In the genomic region with DNA sequence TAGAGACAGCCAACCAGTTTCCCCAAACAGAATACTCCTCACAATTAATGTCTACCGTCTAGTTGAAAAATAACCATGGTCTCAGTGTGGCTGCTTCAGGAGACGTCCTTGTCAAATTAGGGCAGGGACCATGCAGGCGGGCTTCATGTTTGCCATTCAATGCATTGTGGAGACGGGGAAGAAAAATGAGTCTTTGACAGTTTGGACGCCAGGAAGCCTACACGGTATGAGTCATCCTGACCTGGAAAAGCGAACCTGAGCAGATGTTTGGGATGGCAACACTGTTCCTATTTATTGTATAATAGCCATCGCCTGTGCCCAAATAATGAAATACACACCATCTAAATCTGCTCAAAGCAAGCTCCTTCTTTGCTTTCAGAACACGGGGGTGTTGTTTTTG, we compare ENCODE assay signal across 26 mouse cellular contexts.
DNase-seq lines count a peak whose midpoint lies in the region; ATAC-seq and TF ChIP-seq lines count a peak whose summit lies in the region.
"Had no signal": no experiment of that assay in that cellular context is flagged by ENCODE, and none has a peak within 500 bp of the region (broad histone marks: within the 10 kb centered on the region; RNA-seq: fewer than 3 reads in every experiment).

No protein-coding gene starts in this region.

- no peak overlapping the region for H3K9ac ChIP-seq in forebrain, embryonic 11.5 days (ENCODE audit: low read length)
- no peak overlapping the region for H3K9ac ChIP-seq in forebrain, embryonic 15.5 days (replicated peaks)
- no peak overlapping the region for H3K9ac ChIP-seq in heart, embryonic 11.5 days (ENCODE audit: low read depth, low read length)
- H3K9ac ChIP-seq: heart, embryonic 12.5 days; heart, embryonic 15.5 days; hindbrain, embryonic 13.5 days had no signal

- peak; percentile 1 for DNase-seq in forebrain, embryonic 11.5 days (ENCODE audit: low spot score)
- peak; percentile 63 for DNase-seq in heart, embryonic 10.5 days (ENCODE audit: low spot score)
- no peak for DNase-seq in layer of hippocampus, adult 2 months (ENCODE audit: low spot score in 2 of 2)
- DNase-seq in layer of hippocampus, adult 11-12 months (ENCODE audit: low spot score): no peak
- DNase-seq in testis, postnatal 10 days (ENCODE audit: low spot score): peak; percentile 6
- no peak for DNase-seq in testis, postnatal 14 days (ENCODE audit: low spot score)
- DNase-seq: adrenal gland, adult 8-10 months; adrenal gland, postnatal 25 days; cerebellum, adult 18-20 months; cerebellum, adult 9-10 months; cerebellum, postnatal 14 days; gastrocnemius, adult 2 months; gastrocnemius, postnatal 14 days; heart, adult 2 months; heart, postnatal 10 days; heart, postnatal 36 days had no signal

- no peak for ATAC-seq in forebrain, embryonic 11.5 days (replicated peaks; ENCODE audit: low FRiP score)
- no peak for ATAC-seq in forebrain, embryonic 15.5 days (replicated peaks)
- ATAC-seq in heart, embryonic 11.5 days (replicated peaks; ENCODE audit: insufficient number of reproducible peaks, low FRiP score, low TSS enrichment): no peak
- ATAC-seq: activated CD4-positive, CD25-positive, alpha-beta regulatory T cell, adult 4 months; forebrain, embryonic 14.5 days; hindbrain, embryonic 16.5 days had no signal

- no peak for TF ChIP-seq CTCF in layer of hippocampus, adult 2 months (conservative IDR thresholded peaks at IDR 0.05)

- no peak overlapping the region for H3K27ac ChIP-seq in forebrain, embryonic 11.5 days (ENCODE audit: low read depth, low read length)
- no peak overlapping the region for H3K27ac ChIP-seq in forebrain, embryonic 15.5 days (replicated peaks)
- no peak overlapping the region for H3K27ac ChIP-seq in heart, embryonic 10.5 days
- H3K27ac ChIP-seq in heart, embryonic 11.5 days (ENCODE audit: low read depth, low read length): no peak overlapping the region
- H3K27ac ChIP-seq in layer of hippocampus, adult 2 months: 0 out of 2 replicates have a peak overlapping the region, but pooled peaks have one; percentile 10
- H3K27ac ChIP-seq: forebrain, embryonic 10.5 days; gastrocnemius, adult 2 months; heart, adult 2 months; heart, embryonic 15.5 days; hindbrain, embryonic 10.5 days; hindbrain, embryonic 13.5 days had no signal

- H3K9me3 ChIP-seq in forebrain, embryonic 11.5 days (ENCODE audit: control insufficient read depth, low read length): no peaks in the 10 kb centered on the region
- no peaks in the 10 kb centered on the region for H3K9me3 ChIP-seq in forebrain, embryonic 15.5 days
- no peaks in the 10 kb centered on the region for H3K9me3 ChIP-seq in heart, embryonic 10.5 days
- no peaks in the 10 kb centered on the region for H3K9me3 ChIP-seq in heart, embryonic 11.5 days (replicated peaks; ENCODE audit: control insufficient read depth, low read length)
- H3K9me3 ChIP-seq: forebrain, embryonic 10.5 days; heart, embryonic 12.5 days; heart, embryonic 15.5 days; hindbrain, embryonic 10.5 days; hindbrain, embryonic 13.5 days had no signal

- H3K36me3 ChIP-seq in forebrain, embryonic 11.5 days (ENCODE audit: control insufficient read depth, insufficient read depth, low read length): no peaks in the 10 kb centered on the region
- H3K36me3 ChIP-seq in forebrain, embryonic 15.5 days: no peaks in the 10 kb centered on the region
- no peaks in the 10 kb centered on the region for H3K36me3 ChIP-seq in heart, embryonic 10.5 days
- no peaks in the 10 kb centered on the region for H3K36me3 ChIP-seq in heart, embryonic 11.5 days (ENCODE audit: control insufficient read depth, insufficient read depth, low read length)
- H3K36me3 ChIP-seq: forebrain, embryonic 10.5 days; heart, embryonic 12.5 days; heart, embryonic 15.5 days; hindbrain, embryonic 10.5 days; hindbrain, embryonic 13.5 days had no signal

- no peak overlapping the region for H3K4me2 ChIP-seq in forebrain, embryonic 11.5 days (ENCODE audit: low read depth, low read length, severe bottlenecking)
- H3K4me2 ChIP-seq in forebrain, embryonic 15.5 days (replicated peaks): no peak overlapping the region
- no peak overlapping the region for H3K4me2 ChIP-seq in heart, embryonic 11.5 days
- H3K4me2 ChIP-seq: heart, embryonic 12.5 days; heart, embryonic 15.5 days; hindbrain, embryonic 13.5 days had no signal

- no peak overlapping the region for H3K4me3 ChIP-seq in forebrain, embryonic 11.5 days (ENCODE audit: low read depth, low read length)
- H3K4me3 ChIP-seq in forebrain, embryonic 15.5 days: no peak overlapping the region
- no peak overlapping the region for H3K4me3 ChIP-seq in heart, embryonic 10.5 days
- H3K4me3 ChIP-seq in heart, embryonic 11.5 days (ENCODE audit: low read depth, low read length): no peak overlapping the region
- H3K4me3 ChIP-seq in layer of hippocampus, adult 2 months: no peak overlapping the region
- H3K4me3 ChIP-seq: forebrain, embryonic 10.5 days; gastrocnemius, adult 2 months; heart, adult 2 months; heart, embryonic 12.5 days; heart, embryonic 15.5 days; hindbrain, embryonic 10.5 days; hindbrain, embryonic 13.5 days had no signal

- no peaks in the 10 kb centered on the region for H3K27me3 ChIP-seq in forebrain, embryonic 11.5 days (ENCODE audit: control insufficient read depth, insufficient read depth, low read length)
- no peaks in the 10 kb centered on the region for H3K27me3 ChIP-seq in forebrain, embryonic 15.5 days
- H3K27me3 ChIP-seq in heart, embryonic 10.5 days (ENCODE audit: insufficient read depth, poor library complexity, severe bottlenecking): no peaks in the 10 kb centered on the region
- no peaks in the 10 kb centered on the region for H3K27me3 ChIP-seq in heart, embryonic 11.5 days (ENCODE audit: control insufficient read depth, insufficient read depth, low read length)
- H3K27me3 ChIP-seq: heart, embryonic 12.5 days; heart, embryonic 15.5 days; hindbrain, embryonic 13.5 days had no signal

- 90% methylated on average over 9 of the region's 9 CpGs for WGBS in forebrain, embryonic 11.5 days
- WGBS in forebrain, embryonic 15.5 days: 86% methylated on average over 9 of the region's 9 CpGs
- WGBS in heart, embryonic 10.5 days: 84% methylated on average over 9 of the region's 9 CpGs
- WGBS in heart, embryonic 11.5 days (ENCODE audit: insufficient replicate concordance): 78% methylated on average over 9 of the region's 9 CpGs

- no peaks in the 10 kb centered on the region for H3K4me1 ChIP-seq in forebrain, embryonic 11.5 days (replicated peaks; ENCODE audit: control insufficient read depth, insufficient read depth, low read length)
- H3K4me1 ChIP-seq in forebrain, embryonic 15.5 days: no peaks in the 10 kb centered on the region
- no peaks in the 10 kb centered on the region for H3K4me1 ChIP-seq in heart, embryonic 10.5 days
- no peaks in the 10 kb centered on the region for H3K4me1 ChIP-seq in heart, embryonic 11.5 days (ENCODE audit: control insufficient read depth, insufficient read depth, low read length)
- H3K4me1 ChIP-seq: forebrain, embryonic 10.5 days; heart, embryonic 12.5 days; heart, embryonic 15.5 days; hindbrain, embryonic 10.5 days; hindbrain, embryonic 13.5 days had no signal

Comparison
In these comparisons a context has a peak if more than half of its experiments do, and no peak if none do; other contexts are left out.
1. DNase-seq: peak in forebrain, embryonic 11.5 days (single experiment), heart, embryonic 10.5 days (single experiment) and testis, postnatal 10 days (single experiment); none in layer of hippocampus, adult 2 months (0 of 2), layer of hippocampus, adult 11-12 months (single experiment) and testis, postnatal 14 days (single experiment).